Mouse (Mus musculus): ENCODE results near the gene Smim12. TPM values are rescaled to one million over a fixed set of nuclear protein-coding genes. Genes with fewer than 3 reads are reported as not detected.

Gene Smim12
- polyA plus RNA-seq (2021; fragmentation: Nextera tagmentation), result 184 and 194 TPM in 2 replicates
- long read RNA-seq, experiment 1, transcript Smim12-201 (2 exons, 1,022 nt), result major isoform, 121 of 127 reads
- long read RNA-seq, experiment 1, partial matches to known transcripts, result 5 of 127 reads
- long read RNA-seq, experiment 1, other reads (novel, unspliced or antisense), result 1 of 127 reads
- long read RNA-seq, experiment 2, transcript Smim12-201 (2 exons, 1,022 nt), result major isoform, 182 of 194 reads
- long read RNA-seq, experiment 2, partial matches to known transcripts, result 12 of 194 reads
- long read RNA-seq, experiment 2, other reads (novel, unspliced or antisense), result 0 of 194 reads

GRCm38 (mm10) chr4:127243552-127243951, at the start of gene Smim12:
Gene Smim12 (plus strand): TSS chr4:127243784.

Other genes with a start within 250 kb of the Smim12 start
- 15.4 and 27.2 TPM in 2 replicates for gene Sfpq, start 222.5 kb upstream of the Smim12 start, polyA plus RNA-seq (2021; fragmentation: Nextera tagmentation)
- gene Zmym1, start 182.6 kb upstream of the Smim12 start, polyA plus RNA-seq (2021; fragmentation: Nextera tagmentation), result 9.2 and 10.1 TPM in 2 replicates
- 6.1 and 7.6 TPM in 2 replicates for gene Zmym6, start 166.4 kb upstream of the Smim12 start, polyA plus RNA-seq (2021; fragmentation: Nextera tagmentation)
- 2.4 and 2.9 TPM in 2 replicates for gene Tmem35b, start 120.1 kb upstream of the Smim12 start, polyA plus RNA-seq (2021; fragmentation: Nextera tagmentation)
- 12.4 and 57.3 TPM in 2 replicates for gene Dlgap3, start 74.6 kb upstream of the Smim12 start, polyA plus RNA-seq (2021; fragmentation: Nextera tagmentation)
- 3.8 and 4.7 TPM in 2 replicates for gene Gja4, start 70.3 kb downstream of the Smim12 start, polyA plus RNA-seq (2021; fragmentation: Nextera tagmentation)
- 0.16 TPM in 1 of 2 replicates, not detected in the other for gene Gjb3, start 87.1 kb downstream of the Smim12 start, polyA plus RNA-seq (2021; fragmentation: Nextera tagmentation)
- 0.13 TPM in 1 of 2 replicates, not detected in the other for gene Gjb4, start 110.3 kb downstream of the Smim12 start, polyA plus RNA-seq (2021; fragmentation: Nextera tagmentation)
- gene Gjb5, start 114.4 kb downstream of the Smim12 start, polyA plus RNA-seq (2021; fragmentation: Nextera tagmentation), result 0.11 TPM in 1 of 2 replicates, not detected in the other

Data from left cerebral cortex, adult 6 months (tissue).